Mouse (Mus musculus) brain, embryonic 14.5 days (tissue): ENCODE results near the gene Vmn1r2. TPM values are rescaled to one million over a fixed set of nuclear protein-coding genes. Genes with fewer than 3 reads are reported as not detected.
A peak's percentile ranks its signal among the peaks of the same experiment; 100 is the strongest.
"Not testable (repeated sequence)": the region's sequence is repeated elsewhere in the genome, so short reads cannot be mapped to it uniquely, and the experiment has no call there.

Experiments
- DNase-seq: peaks from one replicate; pipeline ENCODE4 v3.0.0-alpha.2; 2011; ENCODE audit warnings: low read depth
- CTCF ChIP-seq: fragments of 200-500 bp; IDR thresholded peaks from 2 replicates; pipeline ENCODE4 v1.5.1; 2012; ENCODE audit warnings: inconsistent platforms, mild to moderate bottlenecking, moderate library complexity, borderline replicate concordance; ENCODE audit not compliant: insufficient read depth, insufficient read length; ENCODE audit errors: extremely low read depth
- POLR2A ChIP-seq: fragments of 200-500 bp; IDR thresholded peaks from 2 replicates; pipeline ENCODE4 v1.6.1; 2012; ENCODE audit warnings: mild to moderate bottlenecking, inconsistent platforms, borderline replicate concordance; ENCODE audit not compliant: poor library complexity, insufficient read depth, insufficient read length, severe bottlenecking; ENCODE audit errors: extremely low read depth
- polyA plus RNA-seq: library from polyadenylated mRNA; depleted of rRNA; stranded (reverse); fragments of >200 nt; gene quantifications from 2 replicates; pipeline ENCODE4 v1.2.3, GENCODE M21; 2012; rRNA removed

Vmn1r2 gene
- polyA plus RNA-seq: not detected in 2 replicates

DNA sequence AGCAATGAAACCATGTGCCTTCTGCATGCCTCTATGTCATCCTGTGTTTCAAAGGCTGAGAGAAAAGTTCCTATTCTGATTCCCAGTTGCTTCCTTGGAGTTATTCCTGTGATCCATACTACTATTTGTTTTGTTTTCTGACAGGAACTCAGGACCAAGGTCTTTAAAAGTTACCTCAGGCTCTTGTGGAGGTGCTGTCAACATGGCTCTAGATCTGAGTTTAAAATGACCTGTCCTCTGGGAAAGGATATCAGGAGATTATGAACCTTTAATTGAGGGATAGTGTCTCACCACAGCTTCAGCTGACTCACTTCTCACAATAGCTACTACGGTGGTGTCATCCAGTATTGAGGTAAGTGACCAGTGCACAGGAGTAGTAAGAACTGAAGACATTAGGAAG is at the start of gene Vmn1r2:
Gene Vmn1r2, plus strand, starts transcription at position 301 of the 400 bp plus-strand sequence.
- DNase-seq: not testable (repeated sequence)

GRCm38 (mm10) chr4:3147926-3148325 is 19.2 kb upstream of the Vmn1r2 start:
- not testable (repeated sequence) for DNase-seq

GRCm38 (mm10) chr4:3153320-3153719 is 13.8 kb upstream of the Vmn1r2 start:
- not testable (repeated sequence) for DNase-seq

DNA sequence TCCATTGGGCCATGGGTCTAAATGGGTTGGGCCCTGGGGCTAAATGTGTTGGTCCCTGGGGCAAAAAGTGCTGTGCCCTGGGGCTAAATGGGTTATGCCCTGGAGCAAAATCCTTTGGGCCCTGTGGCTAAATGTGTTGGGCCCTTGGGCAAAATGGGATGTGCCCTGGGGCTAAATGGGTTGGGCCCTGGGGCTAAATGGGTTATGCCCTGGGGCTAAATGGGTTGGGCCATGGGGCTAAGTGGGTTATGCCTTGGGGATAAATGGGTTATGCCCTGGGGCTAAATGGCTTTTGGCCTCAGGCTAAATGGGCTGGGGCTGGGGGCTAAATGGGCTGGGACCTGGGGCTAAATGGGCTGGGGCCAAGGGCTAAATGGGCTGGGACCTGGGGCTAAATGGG is 2.7 kb upstream of the Vmn1r2 start:
- DNase-seq: not testable (repeated sequence)

DNA sequence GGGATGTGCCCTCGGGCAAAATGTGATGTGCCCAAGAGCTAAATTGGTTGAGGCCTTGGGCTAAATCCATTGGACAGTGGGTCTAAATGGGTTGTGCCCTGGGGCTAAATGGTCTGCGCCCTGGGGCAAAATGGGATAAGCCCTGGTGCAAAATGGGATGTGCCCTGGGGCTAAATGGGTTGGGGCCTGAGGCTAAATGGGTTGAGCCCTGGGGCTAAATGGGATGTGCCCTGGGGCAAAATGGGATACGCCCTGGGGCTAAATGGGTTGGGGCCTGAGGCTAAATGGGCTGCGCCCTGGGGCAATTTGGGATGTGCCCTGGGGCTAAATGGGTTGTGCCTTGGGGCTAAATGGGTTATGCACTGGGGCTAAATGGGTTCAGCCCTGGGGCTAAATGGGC is 2.1 kb upstream of the Vmn1r2 start:
- DNase-seq: peak; percentile 2
- TF ChIP-seq POLR2A (no peak), CTCF (no peak)

GRCm38 (mm10) chr4:3174586-3174985 is 7.5 kb downstream of the Vmn1r2 start:
- DNase-seq: not testable (repeated sequence)

DNA sequence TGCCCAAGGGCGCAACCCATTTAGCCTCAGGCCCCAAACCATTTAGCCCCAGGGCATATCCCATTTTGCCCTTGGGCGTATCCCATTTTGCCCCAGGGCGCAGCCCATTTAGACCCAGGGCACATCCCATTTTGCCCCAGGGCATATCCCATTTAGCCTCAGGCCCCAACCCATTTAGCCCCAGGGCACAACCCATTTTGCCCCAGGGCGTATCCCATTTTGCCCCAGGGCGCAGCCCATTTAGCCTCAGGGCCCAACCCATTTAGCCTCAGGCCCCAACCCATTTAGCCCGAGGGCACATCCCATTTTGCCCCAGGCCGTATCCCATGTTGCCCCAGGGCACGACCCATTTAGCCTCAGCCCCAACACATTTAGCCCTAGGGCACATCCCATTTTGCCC is 8.6 kb downstream of the Vmn1r2 start:
- DNase-seq: not testable (repeated sequence)

DNA sequence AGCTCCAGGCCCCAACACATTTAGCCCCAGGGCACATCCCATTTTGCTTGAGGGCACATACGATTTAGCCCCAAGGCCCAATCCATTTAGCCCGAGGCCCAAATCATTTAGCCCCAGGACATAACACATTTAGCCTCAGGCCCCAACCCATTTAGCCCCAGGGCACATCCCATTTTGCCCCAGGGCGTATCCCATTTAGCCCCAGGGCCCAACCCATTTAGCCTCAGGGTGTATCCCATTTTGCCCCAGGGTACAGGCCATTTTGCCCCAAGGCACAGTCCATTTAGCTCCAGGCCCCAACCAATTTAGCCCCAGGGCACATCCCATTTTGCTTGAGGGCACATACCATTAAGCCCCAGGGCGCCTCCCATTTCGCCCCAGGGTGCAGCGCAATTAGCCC is 9.1 kb downstream of the Vmn1r2 start:
- not testable (repeated sequence) for DNase-seq

GRCm38 (mm10) chr4:3176746-3177490 is 9.8 kb downstream of the Vmn1r2 start:
- DNase-seq: not testable (repeated sequence)

GRCm38 (mm10) chr4:3185258-3185657 is 18.1 kb downstream of the Vmn1r2 start, which contains the start of gene Vmn1r3:
TSS of gene Vmn1r3 (minus strand) at chr4:3185358.
- DNase-seq: not testable (repeated sequence)

GRCm38 (mm10) chr4:3209643-3210217 is 42.6 kb downstream of the Vmn1r2 start:
- not testable (repeated sequence) for DNase-seq

GRCm38 (mm10) chr4:3213349-3213748 is 46.2 kb downstream of the Vmn1r2 start:
- DNase-seq: not testable (repeated sequence)

- not testable (repeated sequence) for DNase-seq
Measured at GRCm38 (mm10) chr4:3216382-3216781, 49.3 kb downstream of the Vmn1r2 start.

Other genes starting within 250 kb of the Vmn1r2 start
- gene Vmn1r3, start 18.0 kb downstream of the Vmn1r2 start, polyA plus RNA-seq: not detected in 2 replicates